Mouse (Mus musculus) limb, embryonic 14.5 days (tissue): ENCODE results near the gene Ccdc91. TPM values are rescaled to one million over a fixed set of nuclear protein-coding genes. Genes with fewer than 3 reads are reported as not detected.

Source experiments
- ATAC-seq: fragments of 200-750 bp; cut with Nextera tagmentation; 2 replicates; pipeline ENCODE4 v1.8.0; 2017; ENCODE audit warnings: low read depth, moderate number of reproducible peaks, moderate TSS enrichment; ENCODE audit not compliant: low FRiP score
- DNase-seq: peaks from one replicate; pipeline ENCODE4 v3.0.0-alpha.2; 2015; ENCODE audit warnings: low spot score
- H3K27ac ChIP-seq: fragments of 300-500 bp; sonication (generic); replicated peaks from 2 replicates; pipeline ENCODE4 v1.5.1; 2014; ENCODE audit warnings: low read depth, mild to moderate bottlenecking, low read length, moderate library complexity, mixed read lengths
- H3K27me3 ChIP-seq: fragments of 300-500 bp; sonication (generic); 2 replicates; pipeline ENCODE4 v1.6.1; 2014; ENCODE audit warnings: low read length, mixed read lengths; ENCODE audit not compliant: control insufficient read depth, insufficient read depth
- H3K36me3 ChIP-seq: fragments of 300-500 bp; sonication (generic); 2 replicates; pipeline ENCODE4 v1.6.1; 2014; ENCODE audit warnings: mild to moderate bottlenecking, low read length, moderate library complexity, mixed read lengths; ENCODE audit not compliant: control insufficient read depth, insufficient read depth
- H3K4me1 ChIP-seq: fragments of 300-500 bp; sonication (generic); 2 replicates; pipeline ENCODE4 v1.6.1; 2014; ENCODE audit warnings: antibody characterized with exemption, low read length, mixed read lengths; ENCODE audit not compliant: control insufficient read depth, insufficient read depth
- H3K4me2 ChIP-seq: fragments of 300-500 bp; sonication (generic); replicated peaks from 2 replicates; pipeline ENCODE4 v1.6.1; 2014; ENCODE audit warnings: low read depth, mild to moderate bottlenecking, low read length, moderate library complexity; ENCODE audit not compliant: severe bottlenecking
- H3K4me3 ChIP-seq: fragments of 300-500 bp; sonication (generic); replicated peaks from 2 replicates; pipeline ENCODE4 v1.5.1; 2014; ENCODE audit warnings: low read length
- H3K9ac ChIP-seq: fragments of 300-500 bp; sonication (generic); 2 replicates; pipeline ENCODE4 v1.6.1; 2014; ENCODE audit warnings: mild to moderate bottlenecking, low read depth, low read length, moderate library complexity; ENCODE audit not compliant: severe bottlenecking
- H3K9me3 ChIP-seq: fragments of 300-500 bp; sonication (generic); 2 replicates; pipeline ENCODE4 v1.6.1; 2016; ENCODE audit warnings: low read length; ENCODE audit not compliant: control insufficient read depth
- POLR2A ChIP-seq: fragments of 200-500 bp; IDR thresholded peaks from 2 replicates; pipeline ENCODE4 v1.8.0; 2012; ENCODE audit warnings: inconsistent platforms, mild to moderate bottlenecking, moderate library complexity, borderline replicate concordance; ENCODE audit not compliant: insufficient read depth, insufficient read length; ENCODE audit errors: extremely low read depth
- WGBS: fragments of 180-500 bp; shearing (Covaris S2); extraction: QIAGEN DNeasy Blood & Tissue Kit; methylation state at CpG from one replicate; pipeline ENCODE4 v1.1.7; 2014; 5-methylcytosine and 5-hydroxymethylcytosine counted together
- polyA plus RNA-seq, 2 experiments: library from polyadenylated mRNA; depleted of rRNA in 1 of 2; stranded (reverse) in 1 of 2; unstranded in 1 of 2; fragments of >200 nt; fragmentation: Nextera tagmentation in 1 of 2; extraction: Ambion mirVana in 1 of 2; gene quantifications; 2 replicates each; pipeline versions ENCODE4 v1.2.1 to v1.2.3; 2012 to 2014

The Ccdc91 gene
- polyA plus RNA-seq, 2 experiments, result 16.5 to 21.0 TPM

GRCm38 (mm10) chr6:147507186-147507585 is 31.6 kb downstream of the Ccdc91 start:
- Histone ChIP-seq H3K9ac (no peak overlapping the region), H3K4me1 (no peaks in the 10 kb centered on the region), H3K4me2 (no peak overlapping the region), H3K4me3 (no peak overlapping the region), H3K27me3 (no peaks in the 10 kb centered on the region), H3K27ac (no peak overlapping the region), H3K36me3 (no peaks in the 10 kb centered on the region), H3K9me3 (no peaks in the 10 kb centered on the region)
- no peak for ATAC-seq
- DNase-seq, result no peak
- 79% methylated on average over 6 of the region's 6 CpGs for WGBS
- TF ChIP-seq POLR2A, result no peak

- Histone ChIP-seq H3K4me1 (no peaks in the 10 kb centered on the region), H3K4me3 (no peak overlapping the region), H3K36me3 (no peaks in the 10 kb centered on the region), H3K4me2 (no peak overlapping the region), H3K27me3 (no peaks in the 10 kb centered on the region), H3K9me3 (peaks cover 6% of the 10 kb centered on the region; the same call in 1 of the 2 replicates), H3K27ac (no peak overlapping the region), H3K9ac (no peak overlapping the region)
- 97% methylated on average over 2 of the region's 2 CpGs for WGBS
- ATAC-seq (no peak), DNase-seq (no peak)
- TF ChIP-seq POLR2A, result no peak
These were observed 34.9 kb downstream of the Ccdc91 start for GRCm38 (mm10) chr6:147510516-147510915.

- 77% methylated on average over 8 of the region's 8 CpGs for WGBS
- TF ChIP-seq POLR2A, result no peak
- H3K36me3 ChIP-seq, result no peaks in the 10 kb centered on the region
- no peak overlapping the region for H3K27ac ChIP-seq
- H3K9ac ChIP-seq, result no peak overlapping the region
- DNase-seq, result no peak
- no peaks in the 10 kb centered on the region for H3K4me1 ChIP-seq
- ATAC-seq, result no peak
- no peak overlapping the region for H3K4me3 ChIP-seq
- H3K4me2 ChIP-seq, result no peak overlapping the region
- H3K9me3 ChIP-seq, result peaks cover 6% of the 10 kb centered on the region; the same call in 1 of the 2 replicates
- no peaks in the 10 kb centered on the region for H3K27me3 ChIP-seq
These were observed 42.3 kb downstream of the Ccdc91 start for GRCm38 (mm10) chr6:147517909-147518308.

- TF ChIP-seq POLR2A, result no peak
- Histone ChIP-seq H3K9me3 (no peaks in the 10 kb centered on the region), H3K36me3 (no peaks in the 10 kb centered on the region), H3K27ac (no peak overlapping the region), H3K4me1 (no peaks in the 10 kb centered on the region), H3K27me3 (no peaks in the 10 kb centered on the region), H3K4me2 (no peak overlapping the region), H3K4me3 (no peak overlapping the region), H3K9ac (no peak overlapping the region)
- ATAC-seq (no peak), DNase-seq (no peak)
These were observed 49.6 kb downstream of the Ccdc91 start for GRCm38 (mm10) chr6:147525236-147525635.

GRCm38 (mm10) chr6:147534971-147535370 is 59.3 kb downstream of the Ccdc91 start:
- H3K27me3 ChIP-seq, result no peaks in the 10 kb centered on the region
- H3K27ac ChIP-seq, result no peak overlapping the region
- no peak overlapping the region for H3K9ac ChIP-seq
- H3K4me3 ChIP-seq, result no peak overlapping the region
- no peak for TF ChIP-seq POLR2A
- no peaks in the 10 kb centered on the region for H3K4me1 ChIP-seq
- H3K9me3 ChIP-seq, result no peaks in the 10 kb centered on the region
- no peak for ATAC-seq
- WGBS, result 93% methylated on average over 5 of the region's 5 CpGs
- H3K4me2 ChIP-seq, result no peak overlapping the region
- no peak for DNase-seq
- no peaks in the 10 kb centered on the region for H3K36me3 ChIP-seq

- Histone ChIP-seq H3K36me3 (no peaks in the 10 kb centered on the region), H3K4me2 (no peak overlapping the region), H3K4me1 (no peaks in the 10 kb centered on the region), H3K9me3 (no peaks in the 10 kb centered on the region), H3K9ac (no peak overlapping the region), H3K27me3 (no peaks in the 10 kb centered on the region), H3K27ac (no peak overlapping the region), H3K4me3 (no peak overlapping the region)
- 87% methylated on average over 5 of the region's 5 CpGs for WGBS
- ATAC-seq (no peak), DNase-seq (no peak)
- no peak for TF ChIP-seq POLR2A
These were observed 62.6 kb downstream of the Ccdc91 start for GRCm38 (mm10) chr6:147538236-147538635.
